Mouse (Mus musculus) midbrain, embryonic 11.5 days (tissue): Measurements from ENCODE around the gene Fga. TPM values are rescaled to one million over a fixed set of nuclear protein-coding genes. Genes with fewer than 3 reads are reported as not detected.

Experiments
- ATAC-seq: fragments of 200-750 bp; cut with Nextera tagmentation; 2 replicates; pipeline ENCODE4 v1.8.0; 2017; ENCODE audit warnings: moderate TSS enrichment, moderate library complexity; ENCODE audit not compliant: low FRiP score
- DNase-seq: peaks from one replicate; pipeline ENCODE4 v3.0.0; 2015; ENCODE audit warnings: low spot score; ENCODE audit errors: missing footprints
- H3K27ac ChIP-seq: fragments of 300-500 bp; sonication (generic); 2 replicates; pipeline ENCODE4 v1.5.1; 2014; ENCODE audit warnings: low read depth, low read length
- H3K27me3 ChIP-seq: fragments of 300-500 bp; sonication (generic); 2 replicates; pipeline ENCODE4 v1.6.1; 2014; ENCODE audit warnings: mild to moderate bottlenecking, low read length, moderate library complexity, mixed read lengths; ENCODE audit not compliant: control insufficient read depth, insufficient read depth
- H3K36me3 ChIP-seq: fragments of 300-500 bp; sonication (generic); 2 replicates; pipeline ENCODE4 v1.6.1; 2014; ENCODE audit warnings: mild to moderate bottlenecking, low read length, moderate library complexity, mixed read lengths; ENCODE audit not compliant: control insufficient read depth, insufficient read depth
- H3K4me1 ChIP-seq: fragments of 300-500 bp; sonication (generic); 2 replicates; pipeline ENCODE4 v1.6.1; 2014; ENCODE audit warnings: low read length; ENCODE audit not compliant: control insufficient read depth, insufficient read depth
- H3K4me2 ChIP-seq: fragments of 300-500 bp; sonication (generic); 2 replicates; pipeline ENCODE4 v1.6.1; 2014; ENCODE audit warnings: mild to moderate bottlenecking, moderate library complexity
- H3K4me3 ChIP-seq: fragments of 300-500 bp; sonication (generic); 2 replicates; pipeline ENCODE4 v1.5.1; 2014; ENCODE audit warnings: low read depth, low read length
- H3K9ac ChIP-seq: fragments of 300-500 bp; sonication (generic); 2 replicates; pipeline ENCODE4 v1.6.1; 2014; ENCODE audit warnings: low read length
- H3K9me3 ChIP-seq: fragments of 300-500 bp; sonication (generic); 2 replicates; pipeline ENCODE4 v1.6.1; 2016; ENCODE audit warnings: low read length; ENCODE audit not compliant: control insufficient read depth
- WGBS: fragments of 180-500 bp; shearing (Covaris S2); extraction: QIAGEN DNeasy Blood & Tissue Kit; methylation state at CpG from one replicate; pipeline ENCODE4 v1.1.7; 2014; 5-methylcytosine and 5-hydroxymethylcytosine counted together
- polyA plus RNA-seq: library from polyadenylated mRNA; unstranded; fragments of >200 nt; fragmentation: Nextera tagmentation; extraction: Ambion mirVana; gene quantifications from 2 replicates; pipeline ENCODE4 v1.2.1, GENCODE M21; 2014

Fga gene
- polyA plus RNA-seq, 1 experiment from 2014 or later: not detected

GRCm38 (mm10) chr3:83039666-83040065 lies 13.8 kb downstream of the Fga start:
- H3K4me1 ChIP-seq: no peaks in the 10 kb centered on the region
- no peak overlapping the region for H3K9ac ChIP-seq
- no peak overlapping the region for H3K4me2 ChIP-seq
- H3K27ac ChIP-seq: no peak overlapping the region
- H3K27me3 ChIP-seq: no peaks in the 10 kb centered on the region
- WGBS: 74% methylated on average over 4 of the region's 4 CpGs
- H3K36me3 ChIP-seq: no peaks in the 10 kb centered on the region
- DNase-seq (peak; percentile 21), ATAC-seq (no peak)
- no peak overlapping the region for H3K4me3 ChIP-seq
- no peaks in the 10 kb centered on the region for H3K9me3 ChIP-seq

- H3K27ac ChIP-seq: no peak overlapping the region
- no peaks in the 10 kb centered on the region for H3K9me3 ChIP-seq
- no peak for DNase-seq
- WGBS: 88% methylated on average over 5 of the region's 5 CpGs
- no peak for ATAC-seq
- no peaks in the 10 kb centered on the region for H3K4me1 ChIP-seq
- no peaks in the 10 kb centered on the region for H3K36me3 ChIP-seq
- H3K27me3 ChIP-seq: no peaks in the 10 kb centered on the region
- H3K9ac ChIP-seq: no peak overlapping the region
- H3K4me2 ChIP-seq: no peak overlapping the region
- no peak overlapping the region for H3K4me3 ChIP-seq
Observed at GRCm38 (mm10) chr3:83042451-83042850, 16.6 kb downstream of the Fga start.

GRCm38 (mm10) chr3:83046649-83047048 lies 20.8 kb downstream of the Fga start:
- no peak for ATAC-seq
- no peaks in the 10 kb centered on the region for H3K36me3 ChIP-seq
- WGBS: 90% methylated on average over 11 of the region's 11 CpGs
- no peak overlapping the region for H3K4me3 ChIP-seq
- H3K9ac ChIP-seq: no peak overlapping the region
- H3K27ac ChIP-seq: no peak overlapping the region
- no peaks in the 10 kb centered on the region for H3K27me3 ChIP-seq
- H3K4me2 ChIP-seq: no peak overlapping the region
- H3K9me3 ChIP-seq: no peaks in the 10 kb centered on the region
- H3K4me1 ChIP-seq: no peaks in the 10 kb centered on the region
- no peak for DNase-seq

GRCm38 (mm10) chr3:83049680-83050079 lies 23.8 kb downstream of the Fga start, which contains the start of gene Fgb:
Gene Fgb, minus strand, starts transcription at chr3:83049863.
- Histone ChIP-seq H3K27me3 (no peaks in the 10 kb centered on the region), H3K9me3 (no peaks in the 10 kb centered on the region), H3K4me1 (no peaks in the 10 kb centered on the region), H3K27ac (no peak within 1 kb of the TSS), H3K9ac (no peak within 1 kb of the TSS), H3K4me2 (no peak within 1 kb of the TSS), H3K4me3 (no peak within 1 kb of the TSS), H3K36me3 (no peaks in the 10 kb centered on the region)
- 90% methylated on average over 8 of the region's 8 CpGs for WGBS
- DNase-seq (no peak), ATAC-seq (no peak)

GRCm38 (mm10) chr3:83050661-83051060 lies 24.8 kb downstream of the Fga start:
- Histone ChIP-seq H3K4me2 (no peak overlapping the region), H3K27ac (no peak overlapping the region), H3K36me3 (no peaks in the 10 kb centered on the region), H3K4me1 (no peaks in the 10 kb centered on the region), H3K27me3 (no peaks in the 10 kb centered on the region), H3K4me3 (no peak overlapping the region), H3K9me3 (no peaks in the 10 kb centered on the region), H3K9ac (no peak overlapping the region)
- whole genome bisulfite sequencing: 82% methylated on average over 5 of the region's 5 CpGs
- ATAC-seq: no peak
- DNase-seq: no peak

- Histone ChIP-seq H3K27me3 (no peaks in the 10 kb centered on the region), H3K4me3 (no peak overlapping the region), H3K4me1 (peaks cover 6% of the 10 kb centered on the region), H3K9ac (no peak overlapping the region), H3K27ac (no peak overlapping the region), H3K9me3 (no peaks in the 10 kb centered on the region), H3K4me2 (no peak overlapping the region), H3K36me3 (no peaks in the 10 kb centered on the region)
- DNase-seq (no peak), ATAC-seq (no peak)
- 91% methylated on average over 5 of the region's 5 CpGs for WGBS
Observed at GRCm38 (mm10) chr3:83052102-83052501, 26.2 kb downstream of the Fga start.

GRCm38 (mm10) chr3:83053126-83053525 lies 27.2 kb downstream of the Fga start:
- Histone ChIP-seq H3K27ac (no peak overlapping the region), H3K9ac (no peak overlapping the region), H3K9me3 (no peaks in the 10 kb centered on the region), H3K4me3 (no peak overlapping the region), H3K4me1 (peaks cover 6% of the 10 kb centered on the region), H3K27me3 (no peaks in the 10 kb centered on the region), H3K4me2 (no peak overlapping the region), H3K36me3 (no peaks in the 10 kb centered on the region)
- ATAC-seq (no peak), DNase-seq (no peak)
- 90% methylated on average over 7 of the region's 7 CpGs for WGBS

GRCm38 (mm10) chr3:83053758-83054157 lies 27.9 kb downstream of the Fga start:
- Histone ChIP-seq H3K36me3 (peaks cover 2% of the 10 kb centered on the region; the same call in 1 of the 2 replicates), H3K27me3 (no peaks in the 10 kb centered on the region), H3K4me1 (peaks cover 6% of the 10 kb centered on the region), H3K27ac (no peak overlapping the region), H3K4me3 (no peak overlapping the region), H3K9me3 (no peaks in the 10 kb centered on the region), H3K4me2 (no peak overlapping the region), H3K9ac (no peak overlapping the region)
- WGBS: 41% methylated on average over 10 of the region's 10 CpGs
- DNase-seq: no peak
- no peak for ATAC-seq

- Histone ChIP-seq H3K4me2 (peak overlapping the region; percentile 29; the same call in 1 of the 2 replicates), H3K9ac (no peak overlapping the region), H3K27me3 (no peaks in the 10 kb centered on the region), H3K9me3 (no peaks in the 10 kb centered on the region), H3K4me3 (peak overlapping the region; percentile 70; the same call in 1 of the 2 replicates), H3K36me3 (peaks cover 5% of the 10 kb centered on the region; the same call in 1 of the 2 replicates), H3K27ac (no peak overlapping the region), H3K4me1 (peaks cover 6% of the 10 kb centered on the region)
- WGBS: 36% methylated on average over 13 of the region's 13 CpGs
- DNase-seq (no peak), ATAC-seq (no peak)
Observed at GRCm38 (mm10) chr3:83054759-83055158, 28.9 kb downstream of the Fga start.
